Mouse (Mus musculus) intestine, embryonic 16.5 days (tissue): ENCODE measurements around the gene Kcnq1. TPM values are rescaled to one million over a fixed set of nuclear protein-coding genes. Genes with fewer than 3 reads are reported as not detected.

Experiments
- ATAC-seq: fragments of 200-750 bp; cut with Nextera tagmentation; 2 replicates; pipeline ENCODE4 v1.8.0; 2017; ENCODE audit warnings: moderate TSS enrichment, moderate library complexity
- H3K27ac ChIP-seq: fragments of 300-500 bp; sonication (generic); 2 replicates; pipeline ENCODE4 v1.5.1; 2014; ENCODE audit warnings: mild to moderate bottlenecking, low read length
- H3K27me3 ChIP-seq: fragments of 300-500 bp; sonication (generic); replicated peaks from 2 replicates; pipeline ENCODE4 v1.6.1; 2014; ENCODE audit warnings: low read length, control low read depth, mixed read lengths; ENCODE audit not compliant: control insufficient read depth, insufficient read depth
- H3K36me3 ChIP-seq: fragments of 300-500 bp; sonication (generic); 2 replicates; pipeline ENCODE4 v1.6.1; 2014; ENCODE audit warnings: low read length, control low read depth; ENCODE audit not compliant: control insufficient read depth, insufficient read depth
- H3K4me1 ChIP-seq: fragments of 300-500 bp; sonication (generic); 2 replicates; pipeline ENCODE4 v1.6.1; 2014; ENCODE audit warnings: low read length, control low read depth, mixed read lengths; ENCODE audit not compliant: control insufficient read depth, insufficient read depth
- H3K4me2 ChIP-seq: fragments of 300-500 bp; sonication (generic); 2 replicates; pipeline ENCODE4 v1.6.1; 2014; ENCODE audit warnings: low read depth, low read length, control low read depth
- H3K4me3 ChIP-seq: fragments of 300-500 bp; sonication (generic); 2 replicates; pipeline ENCODE4 v1.5.1; 2014; ENCODE audit warnings: mild to moderate bottlenecking, low read length
- H3K9ac ChIP-seq: fragments of 300-500 bp; sonication (generic); 2 replicates; pipeline ENCODE4 v1.6.1; 2014; ENCODE audit warnings: low read depth, low read length
- H3K9me3 ChIP-seq: fragments of 300-500 bp; sonication (generic); 2 replicates; pipeline ENCODE4 v1.6.1; 2016; ENCODE audit warnings: low read length, control low read depth; ENCODE audit not compliant: control insufficient read depth
- WGBS: fragments of 180-500 bp; shearing (Covaris S2); extraction: QIAGEN DNeasy Blood & Tissue Kit; methylation state at CpG from one replicate; pipeline ENCODE4 v1.1.7; 2014; 5-methylcytosine and 5-hydroxymethylcytosine counted together
- polyA plus RNA-seq: library from polyadenylated mRNA; unstranded; fragments of >200 nt; fragmentation: Nextera tagmentation; extraction: Ambion mirVana; gene quantifications from 2 replicates; pipeline ENCODE4 v1.2.1, GENCODE M21; 2015

Kcnq1 gene
- polyA plus RNA-seq, 1 experiment from 2014 or later: 9.7 TPM

GRCm38 (mm10) chr7:143119407-143119806 is 13.2 kb downstream of the Kcnq1 start:
- H3K4me2 ChIP-seq: no peak overlapping the region
- peak overlapping the region; percentile 55 for H3K27ac ChIP-seq
- H3K27me3 ChIP-seq: no peaks in the 10 kb centered on the region
- H3K9ac ChIP-seq: no peak overlapping the region
- no peaks in the 10 kb centered on the region for H3K36me3 ChIP-seq
- no peaks in the 10 kb centered on the region for H3K9me3 ChIP-seq
- peaks cover 37% of the 10 kb centered on the region for H3K4me1 ChIP-seq
- no peak overlapping the region for H3K4me3 ChIP-seq
- no peak for ATAC-seq
- WGBS: 50% methylated on average over 1 of the region's 1 CpGs

- no peaks in the 10 kb centered on the region for H3K36me3 ChIP-seq
- H3K27me3 ChIP-seq: no peaks in the 10 kb centered on the region
- H3K9me3 ChIP-seq: no peaks in the 10 kb centered on the region
- H3K4me2 ChIP-seq: no peak overlapping the region
- ATAC-seq: no peak
- no peak overlapping the region for H3K4me3 ChIP-seq
- 0 out of 2 replicates have a peak overlapping the region, but pooled peaks have one; percentile 38 for H3K9ac ChIP-seq
- peaks cover 41% of the 10 kb centered on the region for H3K4me1 ChIP-seq
- 74% methylated on average over 3 of the region's 3 CpGs for WGBS
- peak overlapping the region; percentile 55 for H3K27ac ChIP-seq
Measured at GRCm38 (mm10) chr7:143119826-143120225, 13.7 kb downstream of the Kcnq1 start.

GRCm38 (mm10) chr7:143122191-143122590 is 16.0 kb downstream of the Kcnq1 start:
- Histone ChIP-seq H3K27me3 (no peaks in the 10 kb centered on the region), H3K36me3 (no peaks in the 10 kb centered on the region), H3K4me2 (no peak overlapping the region), H3K4me3 (no peak overlapping the region), H3K27ac (peak overlapping the region; percentile 78), H3K4me1 (peaks cover 43% of the 10 kb centered on the region), H3K9me3 (no peaks in the 10 kb centered on the region), H3K9ac (no peak overlapping the region)
- ATAC-seq: peak; percentile 81
- WGBS: 57% methylated on average over 5 of the region's 5 CpGs

- Histone ChIP-seq H3K4me1 (peaks cover 36% of the 10 kb centered on the region), H3K9ac (peak overlapping the region; percentile 20; the same call in 1 of the 2 replicates), H3K36me3 (no peaks in the 10 kb centered on the region), H3K27ac (peak overlapping the region; percentile 7), H3K27me3 (no peaks in the 10 kb centered on the region), H3K9me3 (no peaks in the 10 kb centered on the region), H3K4me2 (no peak overlapping the region), H3K4me3 (no peak overlapping the region)
- 15% methylated on average over 6 of the region's 6 CpGs for WGBS
- peak; percentile 58 for ATAC-seq
Measured at GRCm38 (mm10) chr7:143123876-143124669, 17.9 kb downstream of the Kcnq1 start.

GRCm38 (mm10) chr7:143124902-143125301 is 18.7 kb downstream of the Kcnq1 start:
- Histone ChIP-seq H3K4me2 (no peak overlapping the region), H3K4me1 (peaks cover 31% of the 10 kb centered on the region), H3K4me3 (no peak overlapping the region), H3K27ac (no peak overlapping the region), H3K36me3 (no peaks in the 10 kb centered on the region), H3K9ac (no peak overlapping the region), H3K9me3 (no peaks in the 10 kb centered on the region), H3K27me3 (no peaks in the 10 kb centered on the region)
- 62% methylated on average over 3 of the region's 3 CpGs for WGBS
- ATAC-seq: no peak

- no peak overlapping the region for H3K4me2 ChIP-seq
- no peaks in the 10 kb centered on the region for H3K36me3 ChIP-seq
- no peaks in the 10 kb centered on the region for H3K4me1 ChIP-seq
- no peak overlapping the region for H3K27ac ChIP-seq
- H3K9me3 ChIP-seq: no peaks in the 10 kb centered on the region
- no peak for ATAC-seq
- no peak overlapping the region for H3K4me3 ChIP-seq
- WGBS: 81% methylated on average over 5 of the region's 5 CpGs
- no peak overlapping the region for H3K9ac ChIP-seq
- H3K27me3 ChIP-seq: no peaks in the 10 kb centered on the region
Measured at GRCm38 (mm10) chr7:143132815-143133214, 26.7 kb downstream of the Kcnq1 start.

- 70% methylated on average over 2 of the region's 2 CpGs for WGBS
- H3K27ac ChIP-seq: no peak overlapping the region
Measured at GRCm38 (mm10) chr7:143136125-143136524, 30.0 kb downstream of the Kcnq1 start.

GRCm38 (mm10) chr7:143136561-143136960 is 30.4 kb downstream of the Kcnq1 start:
- no peak for ATAC-seq
- no peak overlapping the region for H3K4me3 ChIP-seq
- H3K9ac ChIP-seq: no peak overlapping the region
- H3K9me3 ChIP-seq: no peaks in the 10 kb centered on the region
- no peak overlapping the region for H3K4me2 ChIP-seq
- 62% methylated on average over 5 of the region's 5 CpGs for WGBS
- H3K27ac ChIP-seq: no peak overlapping the region
- no peaks in the 10 kb centered on the region for H3K36me3 ChIP-seq
- no peaks in the 10 kb centered on the region for H3K27me3 ChIP-seq
- H3K4me1 ChIP-seq: no peaks in the 10 kb centered on the region

More at GRCm38 (mm10) chr7:143136125-143136524, 30.0 kb downstream of the Kcnq1 start:
- H3K4me2 ChIP-seq: no peak overlapping the region
- ATAC-seq: no peak
- no peaks in the 10 kb centered on the region for H3K27me3 ChIP-seq
- no peak overlapping the region for H3K9ac ChIP-seq
- no peak overlapping the region for H3K4me3 ChIP-seq
- H3K9me3 ChIP-seq: no peaks in the 10 kb centered on the region
- no peaks in the 10 kb centered on the region for H3K36me3 ChIP-seq
- no peaks in the 10 kb centered on the region for H3K4me1 ChIP-seq

- no peaks in the 10 kb centered on the region for H3K27me3 ChIP-seq
- H3K4me3 ChIP-seq: no peak overlapping the region
- no peak overlapping the region for H3K4me2 ChIP-seq
- no peaks in the 10 kb centered on the region for H3K4me1 ChIP-seq
- H3K36me3 ChIP-seq: no peaks in the 10 kb centered on the region
- H3K27ac ChIP-seq: no peak overlapping the region
- no peak overlapping the region for H3K9ac ChIP-seq
- WGBS: 32% methylated on average over 1 of the region's 1 CpGs
- no peaks in the 10 kb centered on the region for H3K9me3 ChIP-seq
- no peak for ATAC-seq
Measured at GRCm38 (mm10) chr7:143138789-143139188, 32.6 kb downstream of the Kcnq1 start.
